Mouse (Mus musculus) neural tube, embryonic 13.5 days (tissue): ENCODE measurements around the gene Mrps25. TPM values are rescaled to one million over a fixed set of nuclear protein-coding genes. Genes with fewer than 3 reads are reported as not detected.
A peak's percentile ranks its signal among the peaks of the same experiment; 100 is the strongest.

Experiments
- ATAC-seq: fragments of 200-750 bp; cut with Nextera tagmentation; 2 replicates; pipeline ENCODE4 v1.8.0; 2017; ENCODE audit warnings: low read depth, mild to moderate bottlenecking, moderate TSS enrichment, moderate library complexity
- H3K27ac ChIP-seq: fragments of 300-500 bp; sonication (generic); replicated peaks from 2 replicates; pipeline ENCODE4 v1.5.1; 2015; ENCODE audit warnings: moderate library complexity, mild to moderate bottlenecking, inconsistent platforms
- H3K27me3 ChIP-seq: fragments of 300-500 bp; sonication (generic); 2 replicates; pipeline ENCODE4 v1.6.1; 2015; ENCODE audit warnings: mild to moderate bottlenecking, inconsistent platforms
- H3K36me3 ChIP-seq: fragments of 300-500 bp; sonication (generic); 2 replicates; pipeline ENCODE4 v1.6.1; 2015; ENCODE audit warnings: mild to moderate bottlenecking, inconsistent platforms
- H3K4me1 ChIP-seq: fragments of 300-500 bp; sonication (generic); replicated peaks from 2 replicates; pipeline ENCODE4 v1.6.1; 2015; ENCODE audit warnings: inconsistent platforms
- H3K4me2 ChIP-seq: fragments of 300-500 bp; sonication (generic); 2 replicates; pipeline ENCODE4 v1.6.1; 2015; ENCODE audit warnings: inconsistent platforms, mild to moderate bottlenecking, moderate library complexity
- H3K4me3 ChIP-seq: fragments of 300-500 bp; sonication (generic); 2 replicates; pipeline ENCODE4 v1.5.1; 2015; ENCODE audit warnings: mild to moderate bottlenecking, inconsistent platforms
- H3K9ac ChIP-seq: fragments of 300-500 bp; sonication (generic); 2 replicates; pipeline ENCODE4 v1.6.1; 2015; ENCODE audit warnings: moderate library complexity, mild to moderate bottlenecking, inconsistent platforms
- H3K9me3 ChIP-seq: fragments of 300-500 bp; sonication (generic); 2 replicates; pipeline ENCODE4 v1.6.1; 2016; ENCODE audit warnings: inconsistent platforms
- WGBS: fragments of 180-500 bp; shearing (Covaris S2); methylation state at CpG from one replicate; pipeline ENCODE4 v1.1.7; 2015; 5-methylcytosine and 5-hydroxymethylcytosine counted together
- polyA plus RNA-seq: library from polyadenylated mRNA; unstranded; fragments of >200 nt; fragmentation: Nextera tagmentation; extraction: Ambion mirVana; gene quantifications from 2 replicates; pipeline ENCODE4 v1.2.1, GENCODE M21; 2015

Mrps25 gene
- polyA plus RNA-seq = 72.6 and 80.5 TPM in 2 replicates

DNA sequence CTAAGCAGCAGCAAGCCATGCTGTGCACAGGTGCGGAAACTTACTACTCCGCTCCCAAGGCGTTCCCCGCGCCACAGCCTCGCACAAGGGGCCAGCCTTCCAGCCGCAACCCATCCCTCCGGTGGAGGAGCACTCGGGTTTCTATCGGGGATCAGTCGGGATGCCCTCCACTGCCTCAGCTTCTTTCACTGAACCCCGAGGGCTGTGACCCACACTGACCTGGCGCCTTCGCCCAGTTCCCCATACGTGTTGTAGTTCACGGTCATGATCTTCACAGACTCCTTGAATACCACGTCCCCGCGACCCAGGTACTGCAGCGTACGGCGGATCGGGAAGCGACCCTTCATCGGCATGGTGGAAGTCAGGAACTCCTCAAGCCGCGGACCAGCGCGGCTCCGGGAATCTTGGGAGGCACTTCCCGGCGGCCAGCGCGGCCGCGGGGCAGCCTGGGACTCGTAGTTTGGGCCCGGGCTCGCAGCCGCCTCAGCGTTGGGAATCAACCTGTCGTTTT, at the start of gene Mrps25:
Gene Mrps25 (minus strand): TSS at position 413 of the 511 bp plus-strand sequence.
- H3K9ac ChIP-seq = peak within 1 kb of the TSS; percentile 84
- peaks cover 21% of the 10 kb centered on the region for H3K4me1 ChIP-seq
- under 1% methylated on average over 42 of the region's 42 CpGs for WGBS
- peak within 1 kb of the TSS; percentile 85 for H3K4me3 ChIP-seq
- peak within 1 kb of the TSS; percentile 92 for H3K4me2 ChIP-seq
- peak; percentile 96 for ATAC-seq
- H3K36me3 ChIP-seq = peaks cover 55% of the 10 kb centered on the region
- no peaks in the 10 kb centered on the region for H3K27me3 ChIP-seq
- peak within 1 kb of the TSS; percentile 67 for H3K27ac ChIP-seq
- peaks cover 9% of the 10 kb centered on the region; the same call in 1 of the 2 replicates for H3K9me3 ChIP-seq

DNA sequence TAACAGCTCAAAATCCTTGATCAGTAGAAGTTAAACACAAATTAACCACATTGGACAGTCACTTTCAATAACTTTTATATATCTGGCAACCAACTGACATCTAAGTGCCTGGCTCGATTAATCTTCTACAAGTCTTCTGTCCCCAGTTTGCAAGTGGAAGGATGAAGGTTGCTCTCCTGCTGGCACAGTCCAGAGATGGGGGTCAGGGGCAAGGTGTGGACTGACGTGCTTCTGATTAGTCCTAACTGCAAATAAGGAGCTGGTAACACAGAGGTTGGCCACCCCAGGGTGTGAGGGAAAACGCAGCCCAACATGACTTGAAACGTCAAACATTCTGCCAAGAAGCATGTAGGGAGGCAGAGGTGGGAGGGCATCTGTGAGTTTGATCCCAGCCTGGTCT, 47.9 kb upstream of the Mrps25 start:
- 78% methylated on average over 4 of the region's 4 CpGs for WGBS
- no peaks in the 10 kb centered on the region for H3K4me1 ChIP-seq
- ATAC-seq = no peak
- no peaks in the 10 kb centered on the region for H3K27me3 ChIP-seq
- no peak overlapping the region for H3K4me2 ChIP-seq
- no peak overlapping the region for H3K27ac ChIP-seq
- H3K4me3 ChIP-seq = no peak overlapping the region
- no peaks in the 10 kb centered on the region for H3K9me3 ChIP-seq
- H3K36me3 ChIP-seq = no peaks in the 10 kb centered on the region
- H3K9ac ChIP-seq = no peak overlapping the region

DNA sequence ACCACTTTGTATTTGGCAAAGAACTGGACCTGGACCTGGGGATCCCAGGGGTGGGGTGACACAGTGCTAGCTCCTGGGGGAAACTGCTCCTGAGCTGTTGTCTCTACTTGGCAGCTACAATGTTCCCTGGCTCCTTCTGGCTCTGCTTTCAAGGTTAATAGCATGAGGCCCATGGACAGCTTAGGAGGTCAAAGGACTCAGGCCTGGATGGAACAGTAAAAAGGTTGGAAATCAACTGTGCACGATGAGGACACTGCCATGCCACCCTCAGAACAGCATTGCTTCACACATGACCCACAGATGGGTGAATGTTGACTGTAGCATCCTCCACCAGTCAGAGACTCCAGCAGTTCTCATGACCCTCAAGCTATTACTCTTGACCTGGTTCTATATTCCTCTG, 47.5 kb upstream of the Mrps25 start:
- H3K27ac ChIP-seq = no peak overlapping the region
- H3K4me1 ChIP-seq = no peaks in the 10 kb centered on the region
- no peak for ATAC-seq
- no peaks in the 10 kb centered on the region for H3K9me3 ChIP-seq
- no peak overlapping the region for H3K9ac ChIP-seq
- 69% methylated on average over 1 of the region's 1 CpGs for WGBS
- H3K36me3 ChIP-seq = no peaks in the 10 kb centered on the region
- H3K4me3 ChIP-seq = no peak overlapping the region
- H3K4me2 ChIP-seq = no peak overlapping the region
- no peaks in the 10 kb centered on the region for H3K27me3 ChIP-seq

DNA sequence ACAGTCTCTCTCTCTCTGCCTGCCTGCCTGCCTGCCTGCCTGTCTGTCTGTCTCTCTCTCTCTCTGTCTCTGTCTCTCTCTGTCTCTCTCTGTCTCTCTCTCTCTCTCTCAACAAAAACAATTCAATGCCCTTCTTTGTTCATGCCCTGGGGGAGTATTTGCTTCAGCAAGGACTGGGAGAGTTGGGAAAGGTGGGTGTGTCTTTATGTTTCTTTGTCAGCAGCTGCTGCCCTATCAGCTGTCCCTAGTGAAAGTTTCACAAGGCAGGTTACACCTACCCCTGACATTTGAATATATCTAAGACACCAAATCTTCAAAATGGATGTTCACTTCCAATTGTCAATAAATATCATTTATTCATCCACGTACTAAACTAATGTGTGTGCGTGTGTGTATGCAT, 45.8 kb upstream of the Mrps25 start:
- Histone ChIP-seq H3K36me3 (no peaks in the 10 kb centered on the region), H3K4me2 (no peak overlapping the region), H3K27ac (no peak overlapping the region), H3K9ac (no peak overlapping the region), H3K4me3 (no peak overlapping the region), H3K9me3 (no peaks in the 10 kb centered on the region), H3K27me3 (no peaks in the 10 kb centered on the region), H3K4me1 (no peaks in the 10 kb centered on the region)
- WGBS = 91% methylated on average over 2 of the region's 2 CpGs
- no peak for ATAC-seq

DNA sequence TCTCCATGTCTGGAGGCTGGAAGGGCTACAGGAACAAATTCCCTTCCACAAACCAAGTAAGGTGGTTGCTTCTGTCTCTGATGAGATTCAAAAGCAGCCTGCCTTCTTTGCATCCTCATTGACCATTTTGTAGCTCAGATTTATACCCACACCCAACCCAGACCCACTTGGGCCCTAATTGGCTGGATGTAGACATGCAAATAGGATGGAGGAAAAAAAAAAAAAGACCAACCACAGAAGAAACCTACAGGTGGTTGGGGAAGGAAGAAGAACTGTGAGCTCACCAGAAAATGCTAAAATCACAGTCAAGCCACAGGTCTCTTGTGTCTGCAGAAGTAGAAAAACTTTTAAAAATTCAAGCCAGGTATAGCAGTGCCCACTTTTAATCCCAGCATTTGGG, 45.3 kb upstream of the Mrps25 start:
- no peak overlapping the region for H3K4me2 ChIP-seq
- no peak overlapping the region for H3K27ac ChIP-seq
- H3K9ac ChIP-seq = no peak overlapping the region
- ATAC-seq = no peak
- no peaks in the 10 kb centered on the region for H3K4me1 ChIP-seq
- no peaks in the 10 kb centered on the region for H3K9me3 ChIP-seq
- H3K4me3 ChIP-seq = no peak overlapping the region
- H3K27me3 ChIP-seq = no peaks in the 10 kb centered on the region
- no peaks in the 10 kb centered on the region for H3K36me3 ChIP-seq

DNA sequence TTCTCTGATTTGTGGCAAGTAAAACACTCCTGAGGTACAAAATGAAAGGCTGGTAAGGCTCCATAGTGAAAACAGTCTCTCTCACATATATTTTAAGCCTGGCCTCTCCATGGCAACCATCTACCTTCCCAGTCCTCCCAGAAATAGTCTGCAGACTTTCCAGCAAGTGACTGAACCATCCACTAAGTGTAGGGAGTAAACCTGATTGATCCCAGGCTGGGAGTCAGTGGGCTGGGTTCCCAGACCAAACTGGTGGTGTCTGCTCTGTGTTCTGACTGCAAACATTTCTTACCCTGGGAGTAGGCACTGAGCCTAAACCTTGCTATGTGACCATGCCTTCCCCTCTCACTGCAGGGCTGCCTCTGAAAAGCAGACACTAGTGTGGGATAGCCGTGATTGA, 41.1 kb upstream of the Mrps25 start:
- no peak overlapping the region for H3K4me2 ChIP-seq
- H3K36me3 ChIP-seq = no peaks in the 10 kb centered on the region
- H3K9me3 ChIP-seq = no peaks in the 10 kb centered on the region
- no peak overlapping the region for H3K4me3 ChIP-seq
- WGBS = 79% methylated on average over 1 of the region's 1 CpGs
- H3K27me3 ChIP-seq = no peaks in the 10 kb centered on the region
- no peak overlapping the region for H3K9ac ChIP-seq
- no peaks in the 10 kb centered on the region for H3K4me1 ChIP-seq
- H3K27ac ChIP-seq = no peak overlapping the region
- no peak for ATAC-seq

DNA sequence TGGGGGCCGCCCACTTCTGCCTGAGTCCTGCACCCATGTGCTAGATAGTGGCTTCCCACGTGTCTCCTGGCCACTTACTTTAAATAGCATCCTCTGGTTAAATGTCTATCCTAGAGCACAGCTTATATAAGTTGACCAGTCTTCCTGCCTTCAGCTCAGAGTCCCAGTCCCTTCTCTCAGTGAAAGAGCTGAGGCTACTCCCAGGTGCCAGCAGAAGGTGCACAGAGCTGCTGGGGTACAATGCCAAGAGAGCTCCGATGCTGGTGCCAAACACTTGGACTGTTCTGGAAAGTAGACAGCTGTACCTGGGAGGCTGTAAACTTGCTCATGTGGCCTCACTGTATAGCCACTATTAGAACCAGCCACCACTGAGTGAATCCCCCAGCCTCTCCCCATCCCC, 38.2 kb upstream of the Mrps25 start:
- Histone ChIP-seq H3K4me1 (no peaks in the 10 kb centered on the region), H3K27ac (no peak overlapping the region), H3K9me3 (no peaks in the 10 kb centered on the region), H3K36me3 (no peaks in the 10 kb centered on the region), H3K9ac (no peak overlapping the region), H3K4me2 (no peak overlapping the region), H3K27me3 (no peaks in the 10 kb centered on the region), H3K4me3 (no peak overlapping the region)
- 89% methylated on average over 3 of the region's 3 CpGs for WGBS
- ATAC-seq = no peak

DNA sequence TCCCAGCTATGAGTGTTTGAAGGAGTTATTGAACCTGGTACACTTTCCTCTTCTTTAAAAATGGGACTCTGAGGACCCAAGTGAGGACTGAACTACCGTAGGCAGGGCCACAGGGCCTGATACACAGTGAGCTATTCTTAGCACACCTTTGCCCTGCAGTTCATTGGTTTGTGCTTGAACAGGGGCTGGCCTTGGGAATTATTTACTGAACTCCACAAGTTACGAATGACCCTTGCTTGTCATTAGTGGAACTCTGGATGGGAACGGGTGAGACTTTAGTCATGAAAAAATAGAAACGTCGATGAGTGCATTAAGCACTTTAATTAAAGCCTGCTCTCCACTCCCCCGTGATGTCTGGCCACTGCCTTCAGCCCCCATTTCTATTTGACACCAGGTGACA, 37.8 kb upstream of the Mrps25 start:
- Histone ChIP-seq H3K4me3 (no peak overlapping the region), H3K27ac (no peak overlapping the region), H3K27me3 (no peaks in the 10 kb centered on the region), H3K9me3 (no peaks in the 10 kb centered on the region), H3K4me2 (no peak overlapping the region), H3K36me3 (no peaks in the 10 kb centered on the region), H3K4me1 (no peaks in the 10 kb centered on the region), H3K9ac (no peak overlapping the region)
- no peak for ATAC-seq
- 87% methylated on average over 6 of the region's 6 CpGs for WGBS

DNA sequence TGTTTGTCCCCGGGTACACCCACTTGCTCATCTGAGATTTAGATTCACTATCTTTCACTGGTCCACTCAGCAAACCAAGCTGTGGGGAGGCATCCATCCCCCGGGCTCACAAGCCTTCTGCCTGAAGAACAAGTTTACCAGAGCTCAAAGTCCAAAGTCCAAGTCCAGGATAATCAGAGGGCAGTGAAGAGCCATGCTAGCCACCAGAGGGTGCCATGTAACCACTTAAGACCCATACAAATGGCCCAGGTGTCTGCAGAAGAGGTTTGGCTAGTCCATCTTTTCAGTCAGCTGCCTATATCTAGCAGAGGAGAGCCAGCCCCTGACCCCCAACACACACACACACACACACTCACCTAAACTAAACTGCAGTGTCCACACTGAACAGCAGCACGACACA, 35.6 kb upstream of the Mrps25 start:
- H3K4me3 ChIP-seq = no peak overlapping the region
- no peak overlapping the region for H3K4me2 ChIP-seq
- H3K27ac ChIP-seq = no peak overlapping the region
- 0 out of 2 replicates have a peak, but pooled peaks cover 5% of the 10 kb centered on the region for H3K4me1 ChIP-seq
- WGBS = 45% methylated on average over 3 of the region's 3 CpGs
- ATAC-seq = no peak
- no peaks in the 10 kb centered on the region for H3K36me3 ChIP-seq
- no peak overlapping the region for H3K9ac ChIP-seq
- H3K9me3 ChIP-seq = no peaks in the 10 kb centered on the region
- no peaks in the 10 kb centered on the region for H3K27me3 ChIP-seq

DNA sequence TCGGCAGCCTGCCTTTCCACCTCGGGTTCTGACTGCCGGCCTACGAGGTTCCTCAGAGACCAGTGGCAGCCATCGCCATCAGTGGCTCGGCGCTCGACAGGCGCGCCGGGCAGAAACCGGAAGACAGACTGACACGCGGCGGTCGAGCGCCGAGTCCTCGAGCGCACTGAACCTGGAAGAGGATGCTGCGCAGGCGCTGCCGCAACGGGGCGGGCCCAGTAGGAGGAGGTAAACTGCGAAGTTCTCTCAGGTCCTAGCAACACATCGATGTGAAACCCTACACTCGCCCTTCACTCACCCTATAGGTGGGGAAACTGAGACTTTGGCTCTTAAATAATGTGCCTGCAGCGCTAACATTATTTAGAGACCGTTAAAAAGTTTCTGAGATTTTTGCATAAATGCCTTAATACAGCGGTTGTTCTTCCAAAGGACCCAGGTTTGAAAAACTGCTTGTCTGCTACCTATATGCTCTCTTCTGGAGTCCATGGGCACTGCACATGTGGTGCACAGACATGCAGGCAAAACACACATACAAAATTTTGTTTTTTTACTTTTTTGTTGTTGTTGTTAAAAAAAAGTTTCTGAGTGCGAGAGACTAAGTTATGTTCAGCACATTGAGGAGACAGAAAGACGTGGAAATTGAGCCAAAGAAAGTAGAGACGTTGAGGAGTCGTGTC, 31.1 kb upstream of the Mrps25 start, which contains the start of gene Rbsn:
Gene Rbsn (minus strand): TSS at position 153 of the 677 bp plus-strand sequence.
- Histone ChIP-seq H3K27me3 (no peaks in the 10 kb centered on the region), H3K27ac (peak within 1 kb of the TSS; percentile 93), H3K4me3 (peak within 1 kb of the TSS; percentile 90), H3K9ac (peak within 1 kb of the TSS; percentile 89), H3K9me3 (no peaks in the 10 kb centered on the region), H3K4me1 (peaks cover 25% of the 10 kb centered on the region), H3K4me2 (peak within 1 kb of the TSS; percentile 98), H3K36me3 (peaks cover 14% of the 10 kb centered on the region)
- 10% methylated on average over 35 of the region's 35 CpGs for WGBS
- ATAC-seq = peak; percentile 95

DNA sequence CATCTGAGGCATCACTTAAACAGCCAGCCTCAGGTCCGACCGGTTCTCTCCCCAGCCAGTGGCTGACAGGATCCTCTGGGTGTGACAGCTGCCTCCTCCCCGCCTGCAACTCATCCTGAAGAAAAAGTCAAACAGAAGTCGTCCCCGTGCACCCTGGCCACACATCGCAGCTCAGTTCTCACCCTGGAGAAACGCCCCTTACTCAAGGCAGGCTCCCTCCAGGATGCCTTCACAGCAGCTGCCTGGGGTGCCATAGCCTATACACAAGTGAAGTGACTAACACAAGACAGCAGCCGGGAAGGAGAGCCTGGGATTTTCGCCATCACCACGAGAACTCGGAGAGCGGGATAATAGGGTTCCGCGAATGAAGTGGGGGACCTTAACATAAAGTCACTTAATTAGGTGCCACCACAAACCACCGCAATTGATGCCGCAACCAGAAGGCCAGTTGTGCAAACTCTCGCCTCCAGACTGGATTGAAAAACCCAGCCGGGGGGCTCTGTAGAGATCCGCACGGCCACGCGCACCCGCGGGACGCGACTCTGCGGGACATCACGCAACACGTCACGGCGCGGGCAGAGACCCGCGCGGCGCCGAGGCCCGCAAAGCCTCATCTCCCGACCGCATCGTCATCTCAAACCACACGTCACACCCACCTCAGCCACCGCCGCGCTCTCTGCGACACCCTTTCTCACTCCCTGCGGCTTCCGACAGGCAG, 30.4 kb upstream of the Mrps25 start:
- peak; percentile 85 for ATAC-seq
- Histone ChIP-seq H3K27ac (peak overlapping the region; percentile 93), H3K4me1 (peaks cover 25% of the 10 kb centered on the region), H3K9me3 (no peaks in the 10 kb centered on the region), H3K4me2 (peak overlapping the region; percentile 98), H3K4me3 (peak overlapping the region; percentile 90), H3K27me3 (no peaks in the 10 kb centered on the region), H3K9ac (peak overlapping the region; percentile 89), H3K36me3 (peaks cover 21% of the 10 kb centered on the region)
- WGBS = 1% methylated on average over 48 of the region's 48 CpGs

DNA sequence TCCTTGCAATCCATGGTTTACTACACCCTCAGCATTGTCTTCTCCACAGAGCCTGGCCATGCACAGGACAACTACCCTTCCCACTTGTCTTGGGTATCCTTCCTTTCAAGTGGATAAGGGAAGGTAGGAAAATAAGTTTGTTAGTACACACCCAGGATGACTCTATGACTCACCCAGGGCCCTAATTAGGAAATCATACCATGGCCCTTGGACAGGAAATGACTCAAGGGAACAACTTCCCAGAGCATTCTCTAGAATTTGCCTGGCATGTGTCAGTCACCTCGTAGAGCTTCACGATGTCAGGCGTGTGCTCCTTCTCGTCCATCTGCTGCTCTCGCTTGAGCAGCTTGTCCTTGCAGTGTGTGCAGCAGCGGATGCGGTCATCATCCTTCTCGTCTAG, 15.6 kb upstream of the Mrps25 start:
- Histone ChIP-seq H3K4me3 (no peak overlapping the region), H3K4me2 (no peak overlapping the region), H3K27ac (no peak overlapping the region), H3K36me3 (peaks cover 82% of the 10 kb centered on the region), H3K9me3 (no peaks in the 10 kb centered on the region), H3K27me3 (no peaks in the 10 kb centered on the region), H3K9ac (no peak overlapping the region), H3K4me1 (no peaks in the 10 kb centered on the region)
- ATAC-seq = no peak
- 87% methylated on average over 8 of the region's 8 CpGs for WGBS
